Mouse (Mus musculus): ENCODE results near the gene Cog5. TPM values are rescaled to one million over a fixed set of nuclear protein-coding genes. Genes with fewer than 3 reads are reported as not detected.
"Not testable (repeated sequence)": the region's sequence is repeated elsewhere in the genome, so short reads cannot be mapped to it uniquely, and the experiment has no call there.

Gene Cog5
- 35.7 and 36.0 TPM in 2 replicates for polyA plus RNA-seq (2016; fragmentation: Nextera tagmentation; extraction: Ambion mirVana)

GRCm38 (mm10) chr12:31654197-31654964 lies at the start of gene Cog5, which contains the start of gene Dus4l:
Gene Cog5, plus strand, starts transcription at chr12:31654869.
Gene Dus4l, minus strand, starts transcription at chr12:31654826.
- WGBS: under 1% methylated on average over 47 of the region's 47 CpGs
- peak within 1 kb of the TSS; percentile 81 for H3K4me2 ChIP-seq (replicated peaks)

DNA sequence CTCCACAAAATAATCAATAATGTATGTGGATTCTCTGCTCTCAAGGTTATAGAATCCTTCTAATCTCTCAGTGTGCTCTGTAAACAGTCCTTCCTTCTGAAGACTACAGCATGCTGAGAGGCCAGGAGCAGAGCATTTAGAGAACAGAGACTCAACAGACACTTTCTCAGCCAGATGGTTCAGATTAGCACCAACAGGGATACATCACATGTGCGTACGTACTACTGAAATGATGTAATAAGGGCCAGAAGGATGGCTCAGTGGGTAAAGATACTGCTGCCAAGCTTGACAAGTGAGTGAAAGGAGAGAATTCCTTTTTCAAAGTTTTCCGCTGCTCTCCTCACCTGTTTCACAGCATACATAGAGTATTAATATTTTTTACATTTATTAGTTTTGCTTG lies 49.8 kb upstream of the Cog5 start:
- no peak for ATAC-seq (ENCODE audit: low FRiP score, low read depth)

More at GRCm38 (mm10) chr12:31654197-31654964, at the start of gene Cog5, which contains the start of gene Dus4l:
- H3K4me3 ChIP-seq: peak within 1 kb of the TSS; percentile 65
- no peaks in the 10 kb centered on the region for H3K27me3 ChIP-seq (replicated peaks)
- H3K9ac ChIP-seq: peak within 1 kb of the TSS; percentile 63
- peak; percentile 98 for ATAC-seq (ENCODE audit: low FRiP score, low read depth)
- no peak within 1 kb of the TSS for H3K27ac ChIP-seq
- H3K4me1 ChIP-seq: peaks cover 7% of the 10 kb centered on the region
- H3K9me3 ChIP-seq: no peaks in the 10 kb centered on the region
- H3K36me3 ChIP-seq: no peaks in the 10 kb centered on the region

GRCm38 (mm10) chr12:31608138-31608537 lies 46.5 kb upstream of the Cog5 start:
- no peak for ATAC-seq (ENCODE audit: low FRiP score, low read depth)
- no peak overlapping the region for H3K27ac ChIP-seq
- 15% methylated on average over 3 of the region's 3 CpGs for WGBS
- no peaks in the 10 kb centered on the region for H3K36me3 ChIP-seq
- no peaks in the 10 kb centered on the region for H3K4me1 ChIP-seq
- no peaks in the 10 kb centered on the region for H3K9me3 ChIP-seq
- no peak overlapping the region for H3K4me3 ChIP-seq
- H3K27me3 ChIP-seq (replicated peaks): no peaks in the 10 kb centered on the region
- no peak overlapping the region for H3K9ac ChIP-seq
- H3K4me2 ChIP-seq (replicated peaks): no peak overlapping the region

More for the DNA sequence above, 49.8 kb upstream of the Cog5 start:
- Histone ChIP-seq H3K4me2 (replicated peaks) (no peak overlapping the region), H3K36me3 (no peaks in the 10 kb centered on the region), H3K9me3 (no peaks in the 10 kb centered on the region), H3K4me3 (no peak overlapping the region), H3K4me1 (no peaks in the 10 kb centered on the region), H3K27ac (no peak overlapping the region), H3K9ac (no peak overlapping the region), H3K27me3 (replicated peaks) (no peaks in the 10 kb centered on the region)
- 87% methylated on average over 3 of the region's 3 CpGs for WGBS

DNA sequence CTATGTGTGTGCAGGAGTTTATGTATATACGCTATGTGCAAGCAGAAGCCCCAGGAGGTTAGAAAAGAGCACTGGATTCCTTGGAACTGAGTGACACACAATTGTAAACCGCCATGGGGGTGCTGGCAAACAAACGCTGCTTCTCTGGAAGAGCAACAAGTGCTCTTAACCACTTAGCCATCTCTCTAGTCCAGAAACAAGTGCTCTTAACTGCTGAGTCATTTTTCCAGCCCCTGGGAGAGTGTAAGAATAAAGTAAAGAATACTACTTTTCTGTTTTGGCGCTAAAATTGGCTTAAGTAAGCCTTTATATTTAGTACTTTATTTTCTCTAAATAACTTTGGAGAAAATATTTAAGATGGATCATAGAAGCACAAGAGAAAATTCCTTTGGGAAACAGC lies 41.3 kb upstream of the Cog5 start:
- Histone ChIP-seq H3K4me2 (replicated peaks) (no peak overlapping the region), H3K27me3 (replicated peaks) (no peaks in the 10 kb centered on the region), H3K27ac (no peak overlapping the region), H3K36me3 (peaks cover 3% of the 10 kb centered on the region; the same call in 1 of the 2 replicates), H3K4me1 (no peaks in the 10 kb centered on the region), H3K9me3 (no peaks in the 10 kb centered on the region), H3K4me3 (no peak overlapping the region), H3K9ac (no peak overlapping the region)
- 65% methylated on average over 4 of the region's 4 CpGs for WGBS
- ATAC-seq (ENCODE audit: low FRiP score, low read depth): no peak

GRCm38 (mm10) chr12:31620106-31620505 lies 34.6 kb upstream of the Cog5 start:
- no peaks in the 10 kb centered on the region for H3K27me3 ChIP-seq (replicated peaks)
- ATAC-seq (ENCODE audit: low FRiP score, low read depth): no peak

DNA sequence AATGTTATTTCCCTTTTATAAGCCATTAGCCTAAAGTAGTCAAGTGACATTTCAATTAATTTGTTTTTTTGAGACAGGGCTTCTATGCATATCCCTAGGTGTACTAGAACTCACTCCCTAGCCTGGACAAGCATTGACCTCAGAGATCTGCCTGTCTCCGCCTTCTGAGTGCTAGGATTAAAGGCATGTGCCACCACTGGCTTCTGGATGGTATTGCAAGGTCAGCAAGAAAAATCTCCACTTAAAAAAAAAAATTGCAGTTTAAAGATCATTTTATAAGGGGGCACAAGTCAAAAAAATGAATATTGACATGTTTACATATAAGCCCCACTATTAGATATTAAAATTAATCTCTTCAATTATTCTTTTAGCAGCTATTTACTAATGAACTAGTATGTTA lies 29.7 kb upstream of the Cog5 start:
- no peak overlapping the region for H3K27ac ChIP-seq
- no peak overlapping the region for H3K4me3 ChIP-seq
- ATAC-seq (ENCODE audit: low FRiP score, low read depth): no peak
- 0 out of 2 replicates have a peak, but pooled peaks cover 7% of the 10 kb centered on the region for H3K36me3 ChIP-seq
- WGBS: 97% methylated on average over 1 of the region's 1 CpGs
- H3K4me2 ChIP-seq (replicated peaks): no peak overlapping the region
- no peaks in the 10 kb centered on the region for H3K27me3 ChIP-seq (replicated peaks)
- no peaks in the 10 kb centered on the region for H3K9me3 ChIP-seq
- H3K4me1 ChIP-seq: no peaks in the 10 kb centered on the region
- H3K9ac ChIP-seq: no peak overlapping the region

More at GRCm38 (mm10) chr12:31620106-31620505, 34.6 kb upstream of the Cog5 start:
- 88% methylated on average over 8 of the region's 8 CpGs for WGBS
- Histone ChIP-seq H3K4me3 (no peak overlapping the region), H3K27ac (no peak overlapping the region), H3K9me3 (no peaks in the 10 kb centered on the region), H3K36me3 (peaks cover 3% of the 10 kb centered on the region; the same call in 1 of the 2 replicates), H3K4me1 (no peaks in the 10 kb centered on the region), H3K9ac (no peak overlapping the region), H3K4me2 (replicated peaks) (no peak overlapping the region)

DNA sequence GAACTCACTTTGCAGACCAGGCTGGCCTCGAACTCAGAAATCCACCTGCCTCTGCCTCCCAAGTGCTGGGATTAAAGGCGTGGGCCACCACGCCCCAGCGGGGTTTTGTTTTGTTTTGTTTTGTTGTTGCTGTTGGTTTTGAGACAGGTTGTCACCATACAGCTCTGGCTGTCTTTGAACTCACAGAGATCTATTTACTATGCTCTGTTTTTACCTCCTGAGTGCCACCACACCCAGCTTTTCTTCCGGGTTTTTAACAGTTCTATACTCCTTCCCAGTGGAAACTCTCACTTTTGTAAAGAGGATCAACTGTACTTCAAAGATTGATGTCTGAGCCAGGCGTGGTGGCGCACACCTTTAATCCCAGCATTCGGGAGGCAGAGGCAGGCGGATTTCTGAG lies 26.3 kb upstream of the Cog5 start:
- not testable (repeated sequence) for H3K9me3 ChIP-seq; ATAC-seq (ENCODE audit: low FRiP score, low read depth); H3K9ac ChIP-seq; H3K36me3 ChIP-seq; H3K27me3 ChIP-seq (replicated peaks); H3K4me3 ChIP-seq; H3K27ac ChIP-seq; H3K4me2 ChIP-seq (replicated peaks); H3K4me1 ChIP-seq
- WGBS: 92% methylated on average over 9 of the region's 9 CpGs

DNA sequence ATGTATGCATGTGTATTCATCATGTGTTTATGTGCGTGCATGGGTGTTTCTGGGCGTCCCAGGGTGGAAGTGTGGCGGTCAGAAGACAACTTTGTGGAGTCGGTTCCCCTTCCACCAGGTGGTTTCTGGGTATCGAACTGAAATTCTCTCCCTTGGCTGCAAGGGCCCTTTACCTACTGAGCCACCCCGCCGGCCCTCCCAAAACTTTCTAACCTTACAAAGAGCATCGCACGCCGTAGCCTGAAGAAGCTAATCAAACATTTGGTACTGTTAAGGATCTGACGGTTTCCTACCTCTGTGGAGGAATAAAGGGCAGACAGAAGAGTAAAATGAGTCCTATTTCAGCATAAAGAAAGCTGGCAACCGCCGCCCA lies 20.7 kb upstream of the Cog5 start:
- Histone ChIP-seq H3K4me2 (replicated peaks) (peak overlapping the region; percentile 72), H3K9me3 (no peaks in the 10 kb centered on the region), H3K9ac (peak overlapping the region; percentile 78), H3K4me1 (0 out of 2 replicates have a peak, but pooled peaks cover 7% of the 10 kb centered on the region), H3K27ac (no peak overlapping the region), H3K27me3 (replicated peaks) (no peaks in the 10 kb centered on the region), H3K4me3 (peak overlapping the region; percentile 56), H3K36me3 (no peaks in the 10 kb centered on the region)
- WGBS: 14% methylated on average over 13 of the region's 13 CpGs
- peak; percentile 67 for ATAC-seq (ENCODE audit: low FRiP score, low read depth)

- Histone ChIP-seq H3K9me3 (no peaks in the 10 kb centered on the region), H3K27me3 (replicated peaks) (no peaks in the 10 kb centered on the region), H3K4me2 (replicated peaks) (peak within 1 kb of the TSS; percentile 72), H3K27ac (no peak within 1 kb of the TSS), H3K4me1 (0 out of 2 replicates have a peak, but pooled peaks cover 7% of the 10 kb centered on the region), H3K4me3 (peak within 1 kb of the TSS; percentile 56), H3K9ac (peak within 1 kb of the TSS; percentile 78), H3K36me3 (no peaks in the 10 kb centered on the region)
- 2% methylated on average over 73 of the region's 73 CpGs for WGBS
- ATAC-seq (ENCODE audit: low FRiP score, low read depth): peak; percentile 93
Measured at GRCm38 (mm10) chr12:31634343-31635239, 20.1 kb upstream of the Cog5 start, which contains the start of gene Bcap29. Gene Bcap29, minus strand, starts transcription at chr12:31634658.

DNA sequence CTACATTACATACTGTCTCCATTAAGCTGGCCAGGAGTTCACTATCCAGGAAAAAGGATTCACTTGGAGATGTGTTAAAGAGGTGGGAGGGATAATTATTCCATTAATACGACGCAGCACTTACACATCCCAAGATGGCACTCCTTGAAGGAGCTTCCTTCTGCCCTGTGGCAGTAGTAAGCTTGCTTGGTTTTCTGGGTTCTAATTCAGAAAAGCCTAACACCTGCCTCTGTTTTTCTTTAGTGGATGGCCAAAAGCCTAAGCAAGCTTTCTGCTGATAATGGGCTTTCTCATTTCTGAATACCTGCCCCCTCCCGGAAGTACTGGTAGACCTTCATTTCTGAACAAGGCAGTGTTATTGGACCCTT lies 19.4 kb upstream of the Cog5 start:
- Histone ChIP-seq H3K9me3 (no peaks in the 10 kb centered on the region), H3K4me3 (no peak overlapping the region), H3K36me3 (no peaks in the 10 kb centered on the region), H3K27ac (no peak overlapping the region), H3K27me3 (replicated peaks) (no peaks in the 10 kb centered on the region), H3K4me2 (replicated peaks) (peak overlapping the region; percentile 72; the same call in 1 of the 2 replicates), H3K4me1 (0 out of 2 replicates have a peak, but pooled peaks cover 7% of the 10 kb centered on the region), H3K9ac (no peak overlapping the region)
- 90% methylated on average over 3 of the region's 3 CpGs for WGBS
- ATAC-seq (ENCODE audit: low FRiP score, low read depth): no peak; the same call in 1 of the 2 replicates

GRCm38 (mm10) chr12:31653611-31654010 lies 1.1 kb upstream of the Cog5 start:
- H3K4me3 ChIP-seq: no peak overlapping the region
- no peak overlapping the region for H3K9ac ChIP-seq
- 75% methylated on average over 5 of the region's 5 CpGs for WGBS
- peaks cover 7% of the 10 kb centered on the region for H3K4me1 ChIP-seq
- H3K4me2 ChIP-seq (replicated peaks): peak overlapping the region; percentile 81; the same call in 1 of the 2 replicates
- ATAC-seq (ENCODE audit: low FRiP score, low read depth): no peak
- no peaks in the 10 kb centered on the region for H3K36me3 ChIP-seq
- H3K27ac ChIP-seq: no peak overlapping the region
- no peaks in the 10 kb centered on the region for H3K9me3 ChIP-seq
- no peaks in the 10 kb centered on the region for H3K27me3 ChIP-seq (replicated peaks)

DNA sequence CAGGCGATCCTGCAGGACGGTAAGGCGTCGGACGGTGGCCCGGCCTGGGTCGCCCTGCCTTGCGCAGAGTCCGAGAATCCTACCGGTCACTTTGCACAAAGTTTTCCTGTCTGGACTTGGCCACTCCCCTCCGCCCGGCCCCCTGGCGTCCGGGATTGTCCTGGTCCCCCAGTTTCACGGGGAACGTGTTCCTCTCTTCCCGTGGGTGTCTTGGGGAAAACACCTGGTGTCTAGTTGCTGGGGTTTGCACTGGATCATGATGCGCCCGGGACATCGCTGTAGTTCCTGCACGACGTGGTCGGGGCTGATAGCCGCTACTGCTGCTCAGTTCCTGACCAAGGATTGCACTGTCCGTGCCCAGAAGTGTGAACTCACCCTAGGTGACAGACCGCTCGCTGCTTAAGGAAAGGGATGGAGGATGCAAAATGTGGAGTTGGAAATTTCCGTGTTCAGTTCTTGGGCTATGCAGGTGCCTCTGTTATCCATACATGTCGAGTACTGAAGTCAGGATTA lies 352 bp downstream of the Cog5 start:
- ATAC-seq (ENCODE audit: low FRiP score, low read depth): peak; percentile 86
- no peaks in the 10 kb centered on the region for H3K27me3 ChIP-seq (replicated peaks)
- H3K4me1 ChIP-seq: peaks cover 7% of the 10 kb centered on the region
- under 1% methylated on average over 29 of the region's 29 CpGs for WGBS
- peak overlapping the region; percentile 65 for H3K4me3 ChIP-seq
- no peaks in the 10 kb centered on the region for H3K9me3 ChIP-seq
- H3K27ac ChIP-seq: no peak overlapping the region
- H3K9ac ChIP-seq: peak overlapping the region; percentile 63
- peak overlapping the region; percentile 81 for H3K4me2 ChIP-seq (replicated peaks)
- H3K36me3 ChIP-seq: no peaks in the 10 kb centered on the region
